Mouse (Mus musculus) limb, embryonic 14.5 days (tissue): ENCODE results near the gene Unc79. TPM values are rescaled to one million over a fixed set of nuclear protein-coding genes. Genes with fewer than 3 reads are reported as not detected.

Experiments
- ATAC-seq: fragments of 200-750 bp; cut with Nextera tagmentation; 2 replicates; pipeline ENCODE4 v1.8.0; 2017; ENCODE audit warnings: low read depth, moderate number of reproducible peaks, moderate TSS enrichment; ENCODE audit not compliant: low FRiP score
- DNase-seq: peaks from one replicate; pipeline ENCODE4 v3.0.0-alpha.2; 2015; ENCODE audit warnings: low spot score
- H3K27ac ChIP-seq: fragments of 300-500 bp; sonication (generic); replicated peaks from 2 replicates; pipeline ENCODE4 v1.5.1; 2014; ENCODE audit warnings: low read depth, mild to moderate bottlenecking, low read length, moderate library complexity, mixed read lengths
- H3K27me3 ChIP-seq: fragments of 300-500 bp; sonication (generic); 2 replicates; pipeline ENCODE4 v1.6.1; 2014; ENCODE audit warnings: low read length, mixed read lengths; ENCODE audit not compliant: control insufficient read depth, insufficient read depth
- H3K36me3 ChIP-seq: fragments of 300-500 bp; sonication (generic); 2 replicates; pipeline ENCODE4 v1.6.1; 2014; ENCODE audit warnings: mild to moderate bottlenecking, low read length, moderate library complexity, mixed read lengths; ENCODE audit not compliant: control insufficient read depth, insufficient read depth
- H3K4me1 ChIP-seq: fragments of 300-500 bp; sonication (generic); 2 replicates; pipeline ENCODE4 v1.6.1; 2014; ENCODE audit warnings: antibody characterized with exemption, low read length, mixed read lengths; ENCODE audit not compliant: control insufficient read depth, insufficient read depth
- H3K4me2 ChIP-seq: fragments of 300-500 bp; sonication (generic); replicated peaks from 2 replicates; pipeline ENCODE4 v1.6.1; 2014; ENCODE audit warnings: low read depth, mild to moderate bottlenecking, low read length, moderate library complexity; ENCODE audit not compliant: severe bottlenecking
- H3K4me3 ChIP-seq: fragments of 300-500 bp; sonication (generic); replicated peaks from 2 replicates; pipeline ENCODE4 v1.5.1; 2014; ENCODE audit warnings: low read length
- H3K9ac ChIP-seq: fragments of 300-500 bp; sonication (generic); 2 replicates; pipeline ENCODE4 v1.6.1; 2014; ENCODE audit warnings: mild to moderate bottlenecking, low read depth, low read length, moderate library complexity; ENCODE audit not compliant: severe bottlenecking
- H3K9me3 ChIP-seq: fragments of 300-500 bp; sonication (generic); 2 replicates; pipeline ENCODE4 v1.6.1; 2016; ENCODE audit warnings: low read length; ENCODE audit not compliant: control insufficient read depth
- POLR2A ChIP-seq: fragments of 200-500 bp; IDR thresholded peaks from 2 replicates; pipeline ENCODE4 v1.8.0; 2012; ENCODE audit warnings: inconsistent platforms, mild to moderate bottlenecking, moderate library complexity, borderline replicate concordance; ENCODE audit not compliant: insufficient read depth, insufficient read length; ENCODE audit errors: extremely low read depth
- WGBS: fragments of 180-500 bp; shearing (Covaris S2); extraction: QIAGEN DNeasy Blood & Tissue Kit; methylation state at CpG from one replicate; pipeline ENCODE4 v1.1.7; 2014; 5-methylcytosine and 5-hydroxymethylcytosine counted together
- polyA plus RNA-seq, 2 experiments: library from polyadenylated mRNA; depleted of rRNA in 1 of 2; stranded (reverse) in 1 of 2; unstranded in 1 of 2; fragments of >200 nt; fragmentation: Nextera tagmentation in 1 of 2; extraction: Ambion mirVana in 1 of 2; gene quantifications; 2 replicates each; pipeline versions ENCODE4 v1.2.1 to v1.2.3; 2012 to 2014

The Unc79 gene
- polyA plus RNA-seq, 2 experiments: 0.04 to 0.45 TPM

DNA sequence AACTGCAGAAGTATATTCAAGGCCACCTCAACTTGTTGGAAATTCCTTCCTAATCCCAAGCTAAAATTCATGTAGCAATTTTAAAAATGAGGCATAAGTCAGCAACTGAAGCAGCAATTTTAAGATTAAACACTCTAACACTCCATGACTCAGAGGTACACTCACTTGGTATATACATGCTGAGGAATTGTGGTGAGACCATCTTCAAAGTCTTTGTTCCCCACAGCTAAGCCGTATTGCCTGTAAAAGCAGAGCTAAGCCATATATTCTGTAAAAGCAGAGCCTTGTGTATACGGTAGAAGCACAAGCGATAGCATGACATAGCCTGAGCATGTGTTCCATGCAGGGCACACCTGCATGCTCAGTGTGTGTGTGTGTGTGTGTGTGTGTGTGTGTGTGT lies 206.7 kb downstream of the Unc79 start:
- 64% methylated on average over 3 of the region's 3 CpGs for WGBS
- Histone ChIP-seq H3K4me2 (no peak overlapping the region), H3K9me3 (no peaks in the 10 kb centered on the region), H3K9ac (no peak overlapping the region), H3K36me3 (no peaks in the 10 kb centered on the region), H3K4me3 (no peak overlapping the region), H3K27ac (no peak overlapping the region), H3K27me3 (no peaks in the 10 kb centered on the region), H3K4me1 (no peaks in the 10 kb centered on the region)
- DNase-seq (no peak), ATAC-seq (no peak)
- no peak for TF ChIP-seq POLR2A

GRCm38 (mm10) chr12:103157129-103157910 lies 208.7 kb downstream of the Unc79 start:
- Histone ChIP-seq H3K9me3 (no peaks in the 10 kb centered on the region), H3K27ac (no peak overlapping the region), H3K36me3 (no peaks in the 10 kb centered on the region), H3K9ac (no peak overlapping the region), H3K4me2 (no peak overlapping the region), H3K27me3 (no peaks in the 10 kb centered on the region), H3K4me3 (no peak overlapping the region), H3K4me1 (no peaks in the 10 kb centered on the region)
- TF ChIP-seq POLR2A: no peak
- ATAC-seq (no peak), DNase-seq (no peak)
- WGBS: 54% methylated on average over 18 of the region's 18 CpGs

- Histone ChIP-seq H3K4me2 (no peak overlapping the region), H3K27me3 (no peaks in the 10 kb centered on the region), H3K36me3 (no peaks in the 10 kb centered on the region), H3K9ac (no peak overlapping the region), H3K4me1 (no peaks in the 10 kb centered on the region), H3K9me3 (no peaks in the 10 kb centered on the region), H3K27ac (no peak overlapping the region), H3K4me3 (no peak overlapping the region)
- 61% methylated on average over 8 of the region's 8 CpGs for WGBS
- no peak for ATAC-seq
- TF ChIP-seq POLR2A: no peak
- DNase-seq: no peak
Observed at GRCm38 (mm10) chr12:103159016-103159415, 210.4 kb downstream of the Unc79 start.

DNA sequence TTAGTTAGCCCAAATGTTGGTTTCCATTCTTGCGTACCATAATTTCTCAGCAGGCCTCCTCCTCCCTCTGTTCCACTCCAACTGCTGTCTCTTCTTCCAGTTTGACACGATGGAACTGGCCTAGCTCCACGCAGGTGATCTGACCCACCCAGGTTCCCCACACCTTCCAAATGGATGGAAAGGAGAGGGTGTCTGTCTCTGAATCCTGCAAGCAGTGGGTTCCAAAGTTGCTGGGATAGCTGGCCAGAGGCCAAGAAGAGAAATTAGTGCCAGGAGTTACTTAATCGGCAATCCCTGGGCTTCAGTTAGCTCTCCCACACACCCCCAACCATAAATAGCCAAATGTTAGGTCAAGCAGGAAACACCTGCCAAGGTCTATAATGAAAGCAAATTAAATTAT lies 212.1 kb downstream of the Unc79 start:
- ATAC-seq (no peak), DNase-seq (no peak)
- H3K9ac ChIP-seq: no peak overlapping the region
- H3K4me1 ChIP-seq: peaks cover 4% of the 10 kb centered on the region; the same call in 1 of the 2 replicates
- H3K27me3 ChIP-seq: no peaks in the 10 kb centered on the region
- H3K4me3 ChIP-seq: no peak overlapping the region
- 62% methylated on average over 4 of the region's 4 CpGs for WGBS
- H3K36me3 ChIP-seq: no peaks in the 10 kb centered on the region
- TF ChIP-seq POLR2A: no peak
- H3K27ac ChIP-seq: no peak overlapping the region
- H3K4me2 ChIP-seq: no peak overlapping the region
- H3K9me3 ChIP-seq: no peaks in the 10 kb centered on the region

DNA sequence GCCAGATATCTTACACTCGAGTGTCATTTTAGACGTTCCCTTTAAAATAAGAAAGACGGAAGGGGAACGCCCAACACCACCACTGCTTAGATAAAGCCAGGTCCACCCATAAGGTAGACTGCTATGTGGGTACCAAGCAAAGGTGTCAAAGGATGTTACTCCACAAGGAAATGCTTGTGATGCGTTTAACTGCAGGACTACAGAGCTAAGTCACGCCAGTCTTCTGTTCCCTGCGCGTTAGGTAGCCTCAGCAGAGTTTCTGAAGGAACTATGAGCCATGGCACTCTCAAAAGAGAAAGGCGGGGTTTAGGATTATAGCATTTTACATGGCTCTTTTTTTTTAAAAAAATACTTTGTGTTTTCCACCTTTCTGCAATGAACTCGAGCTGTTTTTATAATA lies 214.9 kb downstream of the Unc79 start:
- Histone ChIP-seq H3K4me2 (no peak overlapping the region), H3K27ac (no peak overlapping the region), H3K36me3 (no peaks in the 10 kb centered on the region), H3K9ac (no peak overlapping the region), H3K4me3 (no peak overlapping the region), H3K9me3 (no peaks in the 10 kb centered on the region), H3K27me3 (no peaks in the 10 kb centered on the region), H3K4me1 (peaks cover 4% of the 10 kb centered on the region; the same call in 1 of the 2 replicates)
- no peak for ATAC-seq
- no peak for TF ChIP-seq POLR2A
- DNase-seq: no peak
- 80% methylated on average over 10 of the region's 10 CpGs for WGBS
